Mouse (Mus musculus) spleen, postnatal 10 days (tissue): ENCODE data around the gene Col4a2.
"Not testable (repeated sequence)": the region's sequence is repeated elsewhere in the genome, so short reads cannot be mapped to it uniquely, and the experiment has no call there.

Source experiments
- DNase-seq, 2 experiments: peaks; one replicate each; pipeline ENCODE4 v3.0.0; 2021 to 2022; ENCODE audit warnings: low spot score in 2 of 2

Col4a2 gene

GRCm38 (mm10) chr8:11487229-11487628 lies 174.6 kb downstream of the Col4a2 start:
- no peak for DNase-seq

GRCm38 (mm10) chr8:11492340-11492739 lies 179.7 kb downstream of the Col4a2 start:
- DNase-seq = not testable (repeated sequence)

GRCm38 (mm10) chr8:11497017-11497990 lies 184.7 kb downstream of the Col4a2 start, which contains the start of gene Naxd:
TSS of gene Naxd (plus strand) at chr8:11497506.
- DNase-seq = peak; percentile 68 to 89

GRCm38 (mm10) chr8:11498281-11498680 lies 185.7 kb downstream of the Col4a2 start:
- DNase-seq = no peak
